Mouse (Mus musculus) bone marrow, adult 2 months (tissue): ENCODE results near the gene Atp6v0d1. TPM values are rescaled to one million over a fixed set of nuclear protein-coding genes. Genes with fewer than 3 reads are reported as not detected.
A peak's percentile ranks its signal among the peaks of the same experiment; 100 is the strongest.

Experiments used
- H3K27ac ChIP-seq: fragments of 200-500 bp; 2 replicates; pipeline ENCODE4 v1.5.1; 2012; ENCODE audit warnings: low read depth, mild to moderate bottlenecking, control low read depth, inconsistent platforms, low read length; ENCODE audit not compliant: control insufficient read depth, poor library complexity, insufficient read depth
- H3K4me1 ChIP-seq: fragments of 200-500 bp; 2 replicates; pipeline ENCODE4 v1.6.1; 2011; ENCODE audit warnings: low read length; ENCODE audit not compliant: control insufficient read depth, insufficient read depth
- H3K4me3 ChIP-seq: fragments of 200-500 bp; replicated peaks from 2 replicates; pipeline ENCODE3; 2011; ENCODE audit warnings: mild to moderate bottlenecking, low read depth, low read length, control low read depth; ENCODE audit not compliant: control insufficient read depth
- CTCF ChIP-seq: fragments of 200-500 bp; IDR thresholded peaks from 2 replicates; pipeline ENCODE4 v1.5.1; 2011; ENCODE audit warnings: low read length, control low read depth; ENCODE audit not compliant: control insufficient read depth, insufficient read depth
- POLR2A ChIP-seq: fragments of 200-500 bp; IDR thresholded peaks from 2 replicates; pipeline ENCODE4 v1.6.1; 2011; ENCODE audit warnings: low read depth, mild to moderate bottlenecking, control low read depth, low read length, borderline replicate concordance; ENCODE audit not compliant: control insufficient read depth
- WGBS: fragments of 180-500 bp; shearing (Covaris S2); methylation state at CpG from one replicate; pipeline ENCODE4 v1.1.7; 2018; 5-methylcytosine and 5-hydroxymethylcytosine counted together
- polyA plus RNA-seq: library from polyadenylated mRNA; stranded (reverse); fragments of >200 nt; gene quantifications from 2 replicates; pipeline ENCODE4 v1.2.4, GENCODE M21; 2011; ENCODE audit warnings: low replicate concordance; ENCODE audit not compliant: missing spikeins, insufficient read depth, insufficient read length

The Atp6v0d1 gene
- polyA plus RNA-seq, 1 experiment = 58.3 TPM

- 88% methylated on average over 21 of the region's 21 CpGs for WGBS
- peaks cover 3% of the 10 kb centered on the region for H3K4me1 ChIP-seq
- H3K4me3 ChIP-seq = no peak overlapping the region
- H3K27ac ChIP-seq = no peak overlapping the region
- TF ChIP-seq POLR2A (no peak), CTCF (no peak)
These were observed 43.7 kb downstream of the Atp6v0d1 start for GRCm38 (mm10) chr8:105521995-105522769.

- Histone ChIP-seq H3K4me1 (peaks cover 3% of the 10 kb centered on the region), H3K27ac (no peak overlapping the region), H3K4me3 (no peak overlapping the region)
- TF ChIP-seq POLR2A (no peak), CTCF (no peak)
- 60% methylated on average over 3 of the region's 3 CpGs for WGBS
These were observed 44.8 kb downstream of the Atp6v0d1 start for GRCm38 (mm10) chr8:105521061-105521460.

GRCm38 (mm10) chr8:105520521-105520920 is 45.3 kb downstream of the Atp6v0d1 start:
- H3K4me1 ChIP-seq = peaks cover 3% of the 10 kb centered on the region
- TF ChIP-seq CTCF (no peak), POLR2A (no peak)
- WGBS = 90% methylated on average over 5 of the region's 5 CpGs
- H3K4me3 ChIP-seq = no peak overlapping the region
- H3K27ac ChIP-seq = no peak overlapping the region

- Histone ChIP-seq H3K4me1 (peaks cover 3% of the 10 kb centered on the region), H3K4me3 (no peak overlapping the region)
- 30% methylated on average over 2 of the region's 2 CpGs for WGBS
These were observed 46.3 kb downstream of the Atp6v0d1 start for GRCm38 (mm10) chr8:105519591-105519990.

GRCm38 (mm10) chr8:105518436-105519313 is 47.2 kb downstream of the Atp6v0d1 start, which contains the start of gene Hsd11b2:
Hsd11b2 (plus strand) TSS chr8:105518755.
- Histone ChIP-seq H3K4me1 (peaks cover 3% of the 10 kb centered on the region), H3K27ac (peak within 1 kb of the TSS; percentile 18; the same call in 1 of the 2 replicates), H3K4me3 (peak within 1 kb of the TSS; percentile 43)
- WGBS = under 1% methylated on average over 68 of the region's 68 CpGs
- TF ChIP-seq CTCF = no peak
- TF ChIP-seq POLR2A = no peak

More at GRCm38 (mm10) chr8:105519591-105519990, 46.3 kb downstream of the Atp6v0d1 start:
- H3K27ac ChIP-seq = no peak overlapping the region
- no peak for TF ChIP-seq CTCF
- no peak for TF ChIP-seq POLR2A

- no peak for TF ChIP-seq CTCF
- no peak for TF ChIP-seq POLR2A
- 65% methylated on average over 8 of the region's 8 CpGs for WGBS
- H3K27ac ChIP-seq = no peak overlapping the region
- no peak overlapping the region for H3K4me3 ChIP-seq
- peaks cover 3% of the 10 kb centered on the region for H3K4me1 ChIP-seq
These were observed 48.5 kb downstream of the Atp6v0d1 start for GRCm38 (mm10) chr8:105517346-105517745.

- 17% methylated on average over 12 of the region's 12 CpGs for WGBS
- peak; percentile 95 for TF ChIP-seq CTCF
- no peak for TF ChIP-seq POLR2A
- Histone ChIP-seq H3K4me1 (peaks cover 3% of the 10 kb centered on the region), H3K4me3 (no peak overlapping the region), H3K27ac (no peak overlapping the region)
These were observed 49.7 kb downstream of the Atp6v0d1 start for GRCm38 (mm10) chr8:105516018-105516645.
